Comparison of ENCODE assay signal across 18 mouse cellular contexts in genomic region chr12:53692471-53692870, GRCm38 (mm10).
A peak's percentile ranks its signal among the peaks of the same experiment; 100 is the strongest.
DNase-seq lines count a peak whose midpoint lies in the region; ATAC-seq lines count a peak whose summit lies in the region.
"Had no signal": no experiment of that assay in that cellular context is flagged by ENCODE, and none has a peak within 500 bp of the region (broad histone marks: within the 10 kb centered on the region; RNA-seq: fewer than 3 reads in every experiment).

No protein-coding gene starts in this region.

- H3K9me3 ChIP-seq in forebrain, embryonic 16.5 days (ENCODE audit: control insufficient read depth, low read length), result no peaks in the 10 kb centered on the region
- no peaks in the 10 kb centered on the region for H3K9me3 ChIP-seq in forebrain, embryonic 13.5 days (replicated peaks)
- no peaks in the 10 kb centered on the region for H3K9me3 ChIP-seq in hindbrain, embryonic 15.5 days
- H3K9me3 ChIP-seq in hindbrain, embryonic 16.5 days (ENCODE audit: control insufficient read depth, low read length), result no peaks in the 10 kb centered on the region
- H3K9me3 ChIP-seq: embryonic facial prominence, embryonic 13.5 days; embryonic facial prominence, embryonic 15.5 days had no signal

- peak; percentile 12 for DNase-seq in brain, embryonic 18.5 days (ENCODE audit: low read depth, low spot score)
- no peak for DNase-seq in embryo, embryonic 10.5 days (ENCODE audit: low spot score)
- DNase-seq: adrenal gland, adult 2 months; adrenal gland, postnatal 10 days; adrenal gland, postnatal 25 days; cerebellum, adult 11 months; cerebellum, adult 18-20 months; cerebellum, adult 9-10 months; cerebellum, postnatal 10 days; cerebellum, postnatal 25 days; embryo, embryonic 11 days had no signal

- peaks cover 4% of the 10 kb centered on the region for H3K4me1 ChIP-seq in forebrain, embryonic 16.5 days (replicated peaks; ENCODE audit: control insufficient read depth, insufficient read depth, low read length)
- H3K4me1 ChIP-seq in forebrain, embryonic 13.5 days, result no peaks in the 10 kb centered on the region
- H3K4me1 ChIP-seq in hindbrain, embryonic 15.5 days (replicated peaks), result no peaks in the 10 kb centered on the region; the same call in 1 of the 2 replicates
- no peaks in the 10 kb centered on the region for H3K4me1 ChIP-seq in hindbrain, embryonic 16.5 days (ENCODE audit: control insufficient read depth, insufficient read depth, low read depth, low read length)
- H3K4me1 ChIP-seq: embryonic facial prominence, embryonic 13.5 days; embryonic facial prominence, embryonic 15.5 days had no signal

- no peak overlapping the region for H3K27ac ChIP-seq in forebrain, embryonic 16.5 days (ENCODE audit: low read length)
- no peak overlapping the region for H3K27ac ChIP-seq in forebrain, embryonic 13.5 days
- 0 out of 2 replicates have a peak overlapping the region, but pooled peaks have one; percentile 15 for H3K27ac ChIP-seq in hindbrain, embryonic 15.5 days (replicated peaks)
- H3K27ac ChIP-seq in hindbrain, embryonic 16.5 days (ENCODE audit: low read depth, low read length), result no peak overlapping the region
- H3K27ac ChIP-seq: embryonic facial prominence, embryonic 13.5 days; embryonic facial prominence, embryonic 15.5 days had no signal

- no peaks in the 10 kb centered on the region for H3K36me3 ChIP-seq in forebrain, embryonic 16.5 days (ENCODE audit: control insufficient read depth, insufficient read depth)
- H3K36me3 ChIP-seq in forebrain, embryonic 13.5 days (ENCODE audit: poor library complexity, severe bottlenecking), result no peaks in the 10 kb centered on the region
- no peaks in the 10 kb centered on the region for H3K36me3 ChIP-seq in hindbrain, embryonic 15.5 days
- H3K36me3 ChIP-seq in hindbrain, embryonic 16.5 days (ENCODE audit: control insufficient read depth, insufficient read depth, low read length), result no peaks in the 10 kb centered on the region
- H3K36me3 ChIP-seq: embryonic facial prominence, embryonic 13.5 days; embryonic facial prominence, embryonic 15.5 days had no signal

- ATAC-seq in forebrain, embryonic 16.5 days, result peak; percentile 45; the same call in 1 of the 2 replicates
- ATAC-seq in forebrain, embryonic 13.5 days, result no peak
- no peak for ATAC-seq in hindbrain, embryonic 15.5 days (ENCODE audit: low FRiP score, low read depth)
- ATAC-seq in hindbrain, embryonic 16.5 days, result no peak

- 82% methylated on average over 4 of the region's 4 CpGs for WGBS in forebrain, embryonic 16.5 days
- 91% methylated on average over 4 of the region's 4 CpGs for WGBS in forebrain, embryonic 13.5 days
- 65% methylated on average over 4 of the region's 4 CpGs for WGBS in hindbrain, embryonic 15.5 days
- WGBS in hindbrain, embryonic 16.5 days, result 82% methylated on average over 4 of the region's 4 CpGs

- no peak overlapping the region for H3K4me3 ChIP-seq in forebrain, embryonic 16.5 days (replicated peaks; ENCODE audit: low read length)
- no peak overlapping the region for H3K4me3 ChIP-seq in forebrain, embryonic 13.5 days
- no peak overlapping the region for H3K4me3 ChIP-seq in hindbrain, embryonic 15.5 days
- no peak overlapping the region for H3K4me3 ChIP-seq in hindbrain, embryonic 16.5 days (ENCODE audit: low read length)
- H3K4me3 ChIP-seq: embryonic facial prominence, embryonic 13.5 days; embryonic facial prominence, embryonic 15.5 days; erythroblast, embryonic 14.5 days had no signal

- H3K27me3 ChIP-seq in forebrain, embryonic 16.5 days (replicated peaks; ENCODE audit: control insufficient read depth, insufficient read depth, low read length), result no peaks in the 10 kb centered on the region
- no peaks in the 10 kb centered on the region for H3K27me3 ChIP-seq in forebrain, embryonic 13.5 days
- no peaks in the 10 kb centered on the region for H3K27me3 ChIP-seq in hindbrain, embryonic 15.5 days
- no peaks in the 10 kb centered on the region for H3K27me3 ChIP-seq in hindbrain, embryonic 16.5 days (replicated peaks; ENCODE audit: control insufficient read depth, insufficient read depth, low read length)
- H3K27me3 ChIP-seq: embryonic facial prominence, embryonic 13.5 days; embryonic facial prominence, embryonic 15.5 days had no signal

- no peak overlapping the region for H3K9ac ChIP-seq in forebrain, embryonic 16.5 days (replicated peaks; ENCODE audit: low read depth, low read length)
- no peak overlapping the region for H3K9ac ChIP-seq in forebrain, embryonic 13.5 days
- no peak overlapping the region for H3K9ac ChIP-seq in hindbrain, embryonic 15.5 days
- H3K9ac ChIP-seq in hindbrain, embryonic 16.5 days (ENCODE audit: low read depth, low read length), result no peak overlapping the region
- H3K9ac ChIP-seq: embryonic facial prominence, embryonic 13.5 days; embryonic facial prominence, embryonic 15.5 days had no signal

- H3K4me2 ChIP-seq in forebrain, embryonic 16.5 days (ENCODE audit: low read length), result no peak overlapping the region
- H3K4me2 ChIP-seq in forebrain, embryonic 13.5 days, result no peak overlapping the region
- no peak overlapping the region for H3K4me2 ChIP-seq in hindbrain, embryonic 15.5 days
- H3K4me2 ChIP-seq in hindbrain, embryonic 16.5 days (ENCODE audit: low read length), result no peak overlapping the region
- H3K4me2 ChIP-seq: embryonic facial prominence, embryonic 13.5 days; embryonic facial prominence, embryonic 15.5 days had no signal
